Mouse (Mus musculus): ENCODE measurements at regions not wholly inside any gene's neighbourhood (a gene's known extent, or its start where the extent isn't known, plus 50 kb on each side); places are given as distances from the start of the nearest gene placed in this dataset.

GRCm38 (mm10) chr10:17129391-17130163 lies 593.4 kb upstream of the Cited2 start:
- WGBS = 94% methylated on average over 4 of the region's 4 CpGs
- H3K27me3 ChIP-seq (replicated peaks; ENCODE audit: control insufficient read depth, insufficient read depth, low read length) = no peaks in the 10 kb centered on the region
- ATAC-seq = no peak
- H3K27ac ChIP-seq (ENCODE audit: low read depth, low read length) = no peak overlapping the region
- no peaks in the 10 kb centered on the region for H3K4me1 ChIP-seq (replicated peaks; ENCODE audit: control insufficient read depth, insufficient read depth, low read length)
- H3K4me3 ChIP-seq (ENCODE audit: low read depth, low read length) = no peak overlapping the region
- no peak for TF ChIP-seq CTCF (IDR thresholded peaks at IDR 0.05; ENCODE audit: low read depth)
- no peak overlapping the region for H3K4me2 ChIP-seq (replicated peaks; ENCODE audit: low read depth)
- H3K36me3 ChIP-seq (ENCODE audit: control insufficient read depth, insufficient read depth) = no peaks in the 10 kb centered on the region
- no peak overlapping the region for H3K9ac ChIP-seq (ENCODE audit: low read depth, low read length)
- no peaks in the 10 kb centered on the region for H3K9me3 ChIP-seq (ENCODE audit: control insufficient read depth)

GRCm38 (mm10) chr10:17130661-17131060 lies 592.4 kb upstream of the Cited2 start:
- Histone ChIP-seq H3K36me3 (ENCODE audit: control insufficient read depth, insufficient read depth) (no peaks in the 10 kb centered on the region), H3K4me3 (ENCODE audit: low read depth, low read length) (no peak overlapping the region), H3K4me1 (replicated peaks; ENCODE audit: control insufficient read depth, insufficient read depth, low read length) (no peaks in the 10 kb centered on the region), H3K27me3 (replicated peaks; ENCODE audit: control insufficient read depth, insufficient read depth, low read length) (no peaks in the 10 kb centered on the region), H3K4me2 (replicated peaks; ENCODE audit: low read depth) (no peak overlapping the region), H3K27ac (ENCODE audit: low read depth, low read length) (no peak overlapping the region), H3K9me3 (ENCODE audit: control insufficient read depth) (no peaks in the 10 kb centered on the region), H3K9ac (ENCODE audit: low read depth, low read length) (no peak overlapping the region)
- ATAC-seq = no peak
- 80% methylated on average over 1 of the region's 1 CpGs for WGBS
- TF ChIP-seq CTCF (IDR thresholded peaks at IDR 0.05; ENCODE audit: low read depth) = no peak

GRCm38 (mm10) chr10:17131763-17132162 lies 591.3 kb upstream of the Cited2 start:
- WGBS = 44% methylated on average over 4 of the region's 4 CpGs
- H3K4me3 ChIP-seq (ENCODE audit: low read depth, low read length) = no peak overlapping the region
- no peak overlapping the region for H3K27ac ChIP-seq (ENCODE audit: low read depth, low read length)
- no peaks in the 10 kb centered on the region for H3K9me3 ChIP-seq (ENCODE audit: control insufficient read depth)
- no peak for ATAC-seq
- H3K9ac ChIP-seq (ENCODE audit: low read depth, low read length) = no peak overlapping the region
- no peaks in the 10 kb centered on the region for H3K36me3 ChIP-seq (ENCODE audit: control insufficient read depth, insufficient read depth)
- H3K4me2 ChIP-seq (replicated peaks; ENCODE audit: low read depth) = no peak overlapping the region
- no peaks in the 10 kb centered on the region for H3K27me3 ChIP-seq (replicated peaks; ENCODE audit: control insufficient read depth, insufficient read depth, low read length)
- no peak for TF ChIP-seq CTCF (IDR thresholded peaks at IDR 0.05; ENCODE audit: low read depth)
- no peaks in the 10 kb centered on the region for H3K4me1 ChIP-seq (replicated peaks; ENCODE audit: control insufficient read depth, insufficient read depth, low read length)

GRCm38 (mm10) chr10:17175385-17175784 lies 547.6 kb upstream of the Cited2 start:
- 57% methylated on average over 3 of the region's 3 CpGs for whole genome bisulfite sequencing
- Histone ChIP-seq H3K27me3 (replicated peaks; ENCODE audit: control insufficient read depth, insufficient read depth, low read length) (no peaks in the 10 kb centered on the region), H3K4me3 (ENCODE audit: low read depth, low read length) (no peak overlapping the region), H3K27ac (ENCODE audit: low read depth, low read length) (no peak overlapping the region), H3K4me2 (replicated peaks; ENCODE audit: low read depth) (no peak overlapping the region), H3K9ac (ENCODE audit: low read depth, low read length) (no peak overlapping the region), H3K4me1 (replicated peaks; ENCODE audit: control insufficient read depth, insufficient read depth, low read length) (no peaks in the 10 kb centered on the region), H3K9me3 (ENCODE audit: control insufficient read depth) (no peaks in the 10 kb centered on the region), H3K36me3 (ENCODE audit: control insufficient read depth, insufficient read depth) (no peaks in the 10 kb centered on the region)
- no peak for TF ChIP-seq CTCF (IDR thresholded peaks at IDR 0.05; ENCODE audit: low read depth)
- ATAC-seq = no peak

- Histone ChIP-seq H3K27me3 (replicated peaks; ENCODE audit: control insufficient read depth, insufficient read depth, low read length) (no peaks in the 10 kb centered on the region), H3K36me3 (ENCODE audit: control insufficient read depth, insufficient read depth) (no peaks in the 10 kb centered on the region), H3K4me2 (replicated peaks; ENCODE audit: low read depth) (no peak overlapping the region), H3K27ac (ENCODE audit: low read depth, low read length) (no peak overlapping the region), H3K9ac (ENCODE audit: low read depth, low read length) (no peak overlapping the region), H3K4me3 (ENCODE audit: low read depth, low read length) (no peak overlapping the region), H3K9me3 (ENCODE audit: control insufficient read depth) (no peaks in the 10 kb centered on the region), H3K4me1 (replicated peaks; ENCODE audit: control insufficient read depth, insufficient read depth, low read length) (no peaks in the 10 kb centered on the region)
- no peak for ATAC-seq
- 62% methylated on average over 1 of the region's 1 CpGs for WGBS
- TF ChIP-seq CTCF (IDR thresholded peaks at IDR 0.05; ENCODE audit: low read depth) = no peak
These were observed 546.0 kb upstream of the Cited2 start for GRCm38 (mm10) chr10:17177054-17177453.

- no peak overlapping the region for H3K9ac ChIP-seq (ENCODE audit: low read depth, low read length)
- H3K4me3 ChIP-seq (ENCODE audit: low read depth, low read length) = no peak overlapping the region
- TF ChIP-seq CTCF (IDR thresholded peaks at IDR 0.05; ENCODE audit: low read depth) = no peak
- H3K36me3 ChIP-seq (ENCODE audit: control insufficient read depth, insufficient read depth) = no peaks in the 10 kb centered on the region
- no peak for ATAC-seq
- H3K27me3 ChIP-seq (replicated peaks; ENCODE audit: control insufficient read depth, insufficient read depth, low read length) = no peaks in the 10 kb centered on the region
- WGBS = 87% methylated on average over 4 of the region's 4 CpGs
- no peak overlapping the region for H3K4me2 ChIP-seq (replicated peaks; ENCODE audit: low read depth)
- no peaks in the 10 kb centered on the region for H3K4me1 ChIP-seq (replicated peaks; ENCODE audit: control insufficient read depth, insufficient read depth, low read length)
- H3K9me3 ChIP-seq (ENCODE audit: control insufficient read depth) = no peaks in the 10 kb centered on the region
- no peak overlapping the region for H3K27ac ChIP-seq (ENCODE audit: low read depth, low read length)
These were observed 545.3 kb upstream of the Cited2 start for GRCm38 (mm10) chr10:17177503-17178278.
